Mouse (Mus musculus) heart, adult 2 months (tissue): ENCODE measurements around the gene Ppt1. TPM values are rescaled to one million over a fixed set of nuclear protein-coding genes. Genes with fewer than 3 reads are reported as not detected.

Source experiments
- DNase-seq, 2 experiments: peaks; one replicate each; pipeline ENCODE4 v3.0.0; 2021
- H3K27ac ChIP-seq: fragments of 200-600 bp; 2 replicates; pipeline ENCODE4 v1.8.1; 2022
- H3K27me3 ChIP-seq: fragments of 200-500 bp; 2 replicates; pipeline ENCODE4 v1.6.1; 2012; ENCODE audit warnings: mild to moderate bottlenecking, low read length, inconsistent platforms, mixed read lengths; ENCODE audit not compliant: control insufficient read depth, insufficient read depth
- H3K36me3 ChIP-seq: fragments of 200-500 bp; 2 replicates; pipeline ENCODE4 v1.6.1; 2012; ENCODE audit warnings: low read length, inconsistent platforms; ENCODE audit not compliant: control insufficient read depth, insufficient read depth
- H3K4me1 ChIP-seq: fragments of 200-500 bp; 2 replicates; pipeline ENCODE4 v1.6.1; 2011; ENCODE audit warnings: low read length; ENCODE audit not compliant: control insufficient read depth, insufficient read depth
- H3K4me3 ChIP-seq: fragments of 200-600 bp; 2 replicates; pipeline ENCODE4 v1.8.1; 2022
- H3K79me2 ChIP-seq: fragments of 200-500 bp; replicated peaks from 2 replicates; pipeline ENCODE4 v1.6.1; 2012; ENCODE audit warnings: mild to moderate bottlenecking, inconsistent platforms, low read length, moderate library complexity, mixed read lengths; ENCODE audit not compliant: control insufficient read depth, insufficient read depth
- H3K9ac ChIP-seq: fragments of 200-500 bp; 2 replicates; pipeline ENCODE4 v1.6.1; 2012; ENCODE audit warnings: low read depth, mild to moderate bottlenecking, control low read depth, inconsistent platforms, low read length, mixed read lengths
- CTCF ChIP-seq: fragments of 200-600 bp; IDR thresholded peaks from 2 replicates; pipeline ENCODE4 v1.8.1; 2022; ENCODE audit warnings: antibody characterized with exemption, mild to moderate bottlenecking, moderate library complexity
- EP300 ChIP-seq: fragments of 200-500 bp; IDR thresholded peaks from 2 replicates; pipeline ENCODE4 v1.6.1; 2011; ENCODE audit warnings: low read depth, low read length, control low read depth; ENCODE audit not compliant: insufficient read depth
- POLR2A ChIP-seq: fragments of 200-500 bp; IDR thresholded peaks from 2 replicates; pipeline ENCODE4 v1.6.1; 2011; ENCODE audit warnings: mild to moderate bottlenecking, low read depth, low read length, control low read depth; ENCODE audit not compliant: insufficient read depth
- WGBS: fragments of 180-500 bp; shearing (Covaris S2); methylation state at CpG from one replicate; pipeline ENCODE4 v1.1.7; 2018; 5-methylcytosine and 5-hydroxymethylcytosine counted together
- intact Hi-C: fragments of 180-260 bp; cut with DNase I; formaldehyde crosslinking; loops from one replicate; pipeline ENCODE4 v1.15.1; 2025
- polyA plus RNA-seq: library from polyadenylated mRNA; depleted of rRNA; stranded (reverse); fragments of >200 nt; gene quantifications from 2 replicates; pipeline ENCODE4 v1.2.3, GENCODE M21; 2012
- total RNA-seq, 2 experiments: library from RNA; stranded (reverse); gene quantifications; 2 replicates each; pipeline ENCODE4 v1.2.3; 2021

Gene Ppt1
- total and polyA plus RNA-seq, 3 experiments = 35.3 to 42.9 (median 41.6) TPM

DNA sequence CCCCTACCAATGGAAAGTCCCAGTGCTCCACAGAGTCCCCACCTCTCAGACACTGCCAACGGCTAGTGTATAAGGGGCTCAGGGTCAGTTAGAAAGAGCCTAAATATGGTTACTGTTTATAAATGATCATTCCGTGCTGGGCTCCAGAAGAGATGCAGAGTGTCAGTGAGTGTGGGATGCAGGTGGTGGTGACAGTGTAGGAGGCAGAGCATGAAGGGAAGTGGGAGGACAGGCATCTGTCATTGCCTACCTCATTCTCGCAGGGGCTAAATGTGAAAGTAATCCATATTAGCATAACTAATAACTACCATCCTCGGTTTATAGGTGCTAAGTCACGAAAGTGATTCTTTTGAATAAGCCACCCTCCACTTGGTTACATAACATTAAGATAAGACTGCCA, 34.7 kb downstream of the Ppt1 start:
- TF ChIP-seq CTCF = no peak
- TF ChIP-seq POLR2A = no peak
- TF ChIP-seq EP300 = no peak
- peaks cover 6% of the 10 kb centered on the region for H3K79me2 ChIP-seq
- no peak overlapping the region for H3K4me3 ChIP-seq
- no peaks in the 10 kb centered on the region for H3K27me3 ChIP-seq
- peaks cover 24% of the 10 kb centered on the region for H3K36me3 ChIP-seq
- intact Hi-C loops = no loop called here
- H3K27ac ChIP-seq = no peak overlapping the region
- H3K9ac ChIP-seq = no peak overlapping the region
- 69% methylated on average over 5 of the region's 5 CpGs for WGBS
- DNase-seq = no peak
- H3K4me1 ChIP-seq = peaks cover 16% of the 10 kb centered on the region

DNA sequence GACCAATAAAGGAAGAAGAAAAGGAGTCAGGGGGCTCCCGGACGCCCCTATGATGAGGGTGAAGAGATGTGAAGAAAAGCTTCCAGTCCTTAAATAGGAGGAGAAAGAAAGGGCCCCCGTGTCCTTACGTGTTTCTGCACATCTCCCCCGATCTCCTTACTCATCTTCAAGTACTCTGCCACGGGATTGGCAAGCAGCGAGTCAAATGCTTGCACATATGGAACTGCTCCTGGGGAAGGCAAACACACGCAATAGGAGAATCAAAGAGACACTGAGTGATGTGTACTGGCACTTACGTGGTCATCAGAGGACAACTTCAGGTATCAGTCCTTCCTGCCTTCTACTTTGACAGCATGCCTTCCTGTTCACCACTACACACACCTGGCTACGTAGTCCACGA, 35.2 kb downstream of the Ppt1 start:
- Histone ChIP-seq H3K27ac (no peak overlapping the region), H3K27me3 (no peaks in the 10 kb centered on the region), H3K9ac (no peak overlapping the region), H3K4me3 (no peak overlapping the region), H3K36me3 (peaks cover 24% of the 10 kb centered on the region), H3K4me1 (peaks cover 16% of the 10 kb centered on the region), H3K79me2 (peaks cover 6% of the 10 kb centered on the region)
- 91% methylated on average over 11 of the region's 11 CpGs for WGBS
- no peak for TF ChIP-seq CTCF
- TF ChIP-seq EP300 = no peak
- no peak for TF ChIP-seq POLR2A
- intact Hi-C loops = no loop called here
- no peak for DNase-seq

DNA sequence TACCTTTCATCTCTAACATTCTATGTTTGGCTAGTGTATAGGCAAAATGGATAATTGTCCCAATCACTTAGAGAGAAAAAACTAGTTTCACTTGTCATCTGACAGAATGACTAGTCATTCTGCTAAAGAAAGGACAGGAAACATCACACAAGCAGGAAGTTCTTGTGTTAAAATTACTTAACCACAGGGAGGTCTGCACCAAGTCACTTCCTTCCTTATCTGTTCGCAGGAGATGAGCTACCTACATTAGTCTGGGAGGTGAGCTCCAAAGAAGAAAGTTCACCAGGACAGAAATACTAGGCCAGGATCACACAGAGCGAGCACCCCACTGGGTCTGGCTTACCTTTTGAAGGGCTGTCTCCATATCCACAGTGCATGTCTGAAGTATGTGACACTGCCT, 35.9 kb downstream of the Ppt1 start:
- Histone ChIP-seq H3K9ac (no peak overlapping the region), H3K79me2 (peaks cover 8% of the 10 kb centered on the region), H3K36me3 (peaks cover 23% of the 10 kb centered on the region), H3K4me1 (peaks cover 17% of the 10 kb centered on the region), H3K4me3 (no peak overlapping the region), H3K27me3 (no peaks in the 10 kb centered on the region), H3K27ac (no peak overlapping the region)
- no peak for DNase-seq
- intact Hi-C loops = no loop called here
- TF ChIP-seq EP300 (no peak), POLR2A (no peak), CTCF (no peak)
- 49% methylated on average over 2 of the region's 2 CpGs for WGBS

DNA sequence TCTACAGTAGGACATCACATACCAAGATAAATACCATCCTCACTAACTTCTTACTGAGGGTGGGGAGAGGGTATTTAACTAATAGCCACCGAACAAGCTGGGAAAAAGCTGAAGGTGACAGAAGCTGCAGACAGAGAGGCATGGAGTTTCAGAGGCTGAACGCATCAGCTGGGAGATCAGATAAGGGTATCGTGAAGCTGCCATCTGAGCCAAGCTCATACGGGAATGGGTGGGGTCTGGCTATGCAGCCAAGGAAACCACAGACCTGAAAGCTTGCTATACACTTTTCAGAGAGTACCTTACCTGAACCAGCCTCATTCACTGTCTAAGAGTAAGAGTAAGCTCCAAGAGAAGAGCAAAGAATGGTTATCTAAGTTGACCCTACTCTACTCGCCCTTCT, 37.0 kb downstream of the Ppt1 start:
- no peak overlapping the region for H3K9ac ChIP-seq
- no peak for TF ChIP-seq EP300
- no peak for TF ChIP-seq CTCF
- no peak for TF ChIP-seq POLR2A
- H3K27me3 ChIP-seq = no peaks in the 10 kb centered on the region
- H3K79me2 ChIP-seq = peaks cover 8% of the 10 kb centered on the region
- DNase-seq = no peak
- peaks cover 17% of the 10 kb centered on the region for H3K4me1 ChIP-seq
- intact Hi-C loops = no loop called here
- no peak overlapping the region for H3K27ac ChIP-seq
- peaks cover 26% of the 10 kb centered on the region for H3K36me3 ChIP-seq
- no peak overlapping the region for H3K4me3 ChIP-seq
- 41% methylated on average over 5 of the region's 5 CpGs for WGBS

DNA sequence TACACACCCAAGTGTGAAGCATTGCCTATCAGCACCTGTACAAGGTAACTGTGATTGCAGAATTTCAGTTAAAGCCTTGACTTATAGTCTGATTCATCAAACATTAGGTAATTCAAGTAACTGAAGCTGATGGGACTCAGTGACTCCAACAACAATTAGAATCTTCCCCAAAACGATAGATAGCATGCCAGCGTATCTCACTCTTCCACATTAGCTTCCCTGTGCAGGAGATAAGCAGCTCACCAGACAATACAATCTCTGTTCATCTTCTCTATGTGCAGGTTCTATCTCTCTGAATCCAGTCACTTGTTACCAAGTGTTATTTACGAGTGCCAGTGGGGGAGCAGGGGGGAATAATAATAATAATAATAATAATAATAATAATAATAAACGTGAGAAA, 37.5 kb downstream of the Ppt1 start:
- Histone ChIP-seq H3K27me3 (no peaks in the 10 kb centered on the region), H3K4me3 (no peak overlapping the region), H3K79me2 (peaks cover 8% of the 10 kb centered on the region), H3K36me3 (peaks cover 28% of the 10 kb centered on the region), H3K27ac (no peak overlapping the region), H3K4me1 (peaks cover 20% of the 10 kb centered on the region), H3K9ac (no peak overlapping the region)
- WGBS = 46% methylated on average over 4 of the region's 4 CpGs
- no peak for TF ChIP-seq POLR2A
- no peak for TF ChIP-seq EP300
- no peak for TF ChIP-seq CTCF
- intact Hi-C loops = no loop called here
- DNase-seq = no peak

DNA sequence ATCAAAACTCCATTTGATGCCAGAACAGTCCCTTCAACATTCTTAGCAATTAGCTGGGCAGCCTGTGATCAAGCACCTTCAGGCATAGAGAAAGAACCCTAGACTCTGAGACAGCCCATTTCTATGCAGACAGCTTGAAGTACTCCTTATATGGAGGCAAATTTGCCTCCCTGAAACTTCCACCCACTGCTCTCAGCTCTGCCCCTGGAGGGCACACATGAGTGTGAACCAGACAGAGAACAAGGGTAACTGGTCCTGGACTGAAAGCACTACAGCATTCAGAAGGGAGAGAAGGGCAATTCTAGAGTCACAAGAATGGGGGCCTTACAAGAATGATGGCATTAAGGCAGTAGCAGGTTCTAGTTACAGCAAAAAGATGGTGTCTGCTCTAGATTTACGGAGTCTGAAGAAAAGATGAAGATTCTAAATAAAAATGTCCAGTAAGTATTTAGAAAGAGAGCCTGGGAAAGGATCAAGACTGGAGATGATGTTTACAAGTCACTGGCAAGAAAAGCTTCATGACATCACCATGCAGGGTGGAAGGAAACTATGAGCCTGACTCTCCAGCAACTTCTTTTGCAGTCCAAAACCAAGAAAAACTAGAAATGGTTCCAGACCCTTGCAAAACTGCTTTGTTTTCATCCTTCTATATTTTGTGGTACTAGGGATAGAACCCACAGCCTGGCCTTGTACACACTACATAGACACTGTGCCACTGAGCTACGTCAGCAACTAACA, 42.5 kb downstream of the Ppt1 start:
- H3K9ac ChIP-seq = no peak overlapping the region
- H3K4me1 ChIP-seq = peaks cover 25% of the 10 kb centered on the region
- H3K4me3 ChIP-seq = no peak overlapping the region
- no peaks in the 10 kb centered on the region for H3K27me3 ChIP-seq
- peaks cover 49% of the 10 kb centered on the region for H3K36me3 ChIP-seq
- 67% methylated on average over 2 of the region's 2 CpGs for WGBS
- TF ChIP-seq EP300 = no peak
- peak; percentile 25 for TF ChIP-seq CTCF
- TF ChIP-seq POLR2A = no peak
- peak overlapping the region; percentile 69 for H3K27ac ChIP-seq
- intact Hi-C loops = no loop called here
- H3K79me2 ChIP-seq = peaks cover 12% of the 10 kb centered on the region
- no peak for DNase-seq
